Mouse (Mus musculus): ENCODE measurements around the gene Fam19a3.

GRCm38 (mm10) chr3:104793871-104794828 lies 12.5 kb upstream of the Fam19a3 start:
- TF ChIP-seq CTCF (IDR thresholded peaks at IDR 0.05; ENCODE audit: control insufficient read depth, insufficient read depth, insufficient replicate concordance, low read depth, low read length) (no peak), POLR2A (IDR thresholded peaks at IDR 0.05; ENCODE audit: control insufficient read depth, low read depth, low read length) (no peak)

Measured in testis, adult 2 months (tissue).